Mouse (Mus musculus) urinary bladder, postnatal 10 days (tissue): ENCODE results near the gene Eea1.
"Not testable (repeated sequence)": the region's sequence is repeated elsewhere in the genome, so short reads cannot be mapped to it uniquely, and the experiment has no call there.

ENCODE experiments used
- DNase-seq: peaks from one replicate; pipeline ENCODE4 v3.0.0; 2022; ENCODE audit warnings: low spot score

The Eea1 gene

GRCm38 (mm10) chr10:95940046-95940900, at the start of gene Eea1:
Eea1 (plus strand) TSS chr10:95940650.
- peak; percentile 73 for DNase-seq

GRCm38 (mm10) chr10:95891214-95891960, 49.1 kb upstream of the Eea1 start:
- DNase-seq: no peak

DNA sequence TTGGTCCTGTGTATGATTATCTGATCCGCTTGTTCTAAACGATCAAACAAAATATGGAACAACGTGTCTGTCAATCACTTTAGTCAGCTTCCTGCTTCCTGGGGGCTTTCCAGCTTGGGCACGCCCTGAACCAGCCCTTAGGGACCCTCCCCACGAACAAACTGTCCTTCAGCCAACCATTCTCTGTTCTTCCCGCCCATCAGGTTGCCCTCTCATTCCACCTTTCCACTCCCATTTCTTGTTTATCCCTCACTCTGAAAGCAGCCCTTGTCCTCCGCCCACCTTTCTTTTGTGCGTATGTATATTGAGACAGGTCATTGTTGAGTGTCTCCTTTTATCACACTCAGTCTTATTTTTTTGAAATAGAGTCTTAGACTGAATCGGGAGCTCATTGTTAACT, 48.3 kb upstream of the Eea1 start:
- DNase-seq: no peak

GRCm38 (mm10) chr10:95893291-95893932, 47.0 kb upstream of the Eea1 start:
- no peak for DNase-seq

DNA sequence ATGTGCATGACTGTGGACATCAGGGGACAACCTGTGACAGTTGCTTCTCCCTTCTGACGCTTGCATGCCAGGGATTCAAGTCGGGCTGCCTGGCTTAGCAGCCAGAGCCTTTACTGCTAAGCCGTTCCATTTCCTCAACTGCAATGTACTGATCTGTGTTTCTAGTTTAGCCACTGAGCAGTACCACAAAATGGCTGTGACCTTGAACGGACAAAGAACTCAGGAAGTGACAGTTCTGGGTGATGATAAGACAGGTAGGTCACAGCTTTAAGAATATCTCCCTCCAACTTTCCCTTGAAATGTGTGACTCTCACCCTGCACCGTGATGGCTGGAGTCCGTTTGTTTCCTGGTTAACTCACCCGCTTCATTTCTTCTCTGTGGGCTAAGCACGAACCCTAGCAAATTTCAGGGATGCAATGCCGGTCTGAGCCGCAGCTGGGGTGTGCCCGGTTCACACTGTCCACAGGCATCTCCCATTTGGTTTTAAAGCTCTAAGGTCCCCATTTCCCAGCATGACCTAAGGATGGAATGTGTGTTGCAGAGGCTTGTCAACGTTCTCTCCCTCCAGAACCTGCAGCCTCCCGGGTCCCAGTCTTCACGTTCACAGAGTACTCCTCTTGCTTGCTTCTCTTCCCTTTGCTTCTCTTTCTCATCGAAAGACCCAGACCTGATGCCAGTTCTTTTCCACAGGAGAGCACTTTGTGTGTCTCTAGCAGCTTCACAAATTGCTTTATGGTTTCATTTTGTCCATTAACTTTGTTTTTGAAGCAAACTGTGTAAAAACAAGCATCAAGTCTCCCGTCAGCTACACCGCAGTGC, 46.2 kb upstream of the Eea1 start:
- no peak for DNase-seq

GRCm38 (mm10) chr10:95894856-95895386, 45.5 kb upstream of the Eea1 start:
- DNase-seq: no peak

DNA sequence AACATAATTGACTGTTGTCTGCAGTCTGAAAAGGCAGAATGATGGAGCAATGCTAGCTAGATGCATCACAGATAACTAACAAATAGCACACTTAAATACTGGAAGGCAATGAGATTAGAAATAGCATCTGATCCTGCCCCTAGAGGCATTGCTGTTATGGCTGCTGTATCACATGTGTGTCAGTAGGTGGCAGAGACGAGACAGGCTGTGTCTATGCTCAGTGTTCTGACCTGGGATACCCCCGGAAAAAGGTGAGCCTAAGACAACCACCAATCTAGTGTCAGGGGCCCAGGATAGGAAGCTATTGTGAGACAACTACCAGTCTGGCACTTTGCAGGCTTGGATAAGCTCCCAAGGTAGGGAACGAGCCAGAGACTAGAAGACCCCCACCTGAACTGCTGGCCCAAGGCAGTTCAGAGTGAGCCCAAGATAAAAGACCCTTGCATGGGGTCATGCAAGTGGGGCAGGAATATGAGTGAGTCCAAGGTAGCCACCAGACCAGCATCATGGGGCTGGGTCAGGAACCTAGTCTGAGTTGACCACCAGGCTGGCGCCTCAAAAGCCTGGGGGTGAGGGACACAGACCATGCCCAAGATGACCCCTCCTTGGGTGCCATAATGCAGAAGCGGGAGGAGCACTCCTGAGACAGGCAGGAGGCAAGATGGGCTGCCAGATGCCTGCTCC, 41.8 kb upstream of the Eea1 start:
- DNase-seq: no peak

GRCm38 (mm10) chr10:95904668-95905067, 35.8 kb upstream of the Eea1 start:
- DNase-seq: no peak

DNA sequence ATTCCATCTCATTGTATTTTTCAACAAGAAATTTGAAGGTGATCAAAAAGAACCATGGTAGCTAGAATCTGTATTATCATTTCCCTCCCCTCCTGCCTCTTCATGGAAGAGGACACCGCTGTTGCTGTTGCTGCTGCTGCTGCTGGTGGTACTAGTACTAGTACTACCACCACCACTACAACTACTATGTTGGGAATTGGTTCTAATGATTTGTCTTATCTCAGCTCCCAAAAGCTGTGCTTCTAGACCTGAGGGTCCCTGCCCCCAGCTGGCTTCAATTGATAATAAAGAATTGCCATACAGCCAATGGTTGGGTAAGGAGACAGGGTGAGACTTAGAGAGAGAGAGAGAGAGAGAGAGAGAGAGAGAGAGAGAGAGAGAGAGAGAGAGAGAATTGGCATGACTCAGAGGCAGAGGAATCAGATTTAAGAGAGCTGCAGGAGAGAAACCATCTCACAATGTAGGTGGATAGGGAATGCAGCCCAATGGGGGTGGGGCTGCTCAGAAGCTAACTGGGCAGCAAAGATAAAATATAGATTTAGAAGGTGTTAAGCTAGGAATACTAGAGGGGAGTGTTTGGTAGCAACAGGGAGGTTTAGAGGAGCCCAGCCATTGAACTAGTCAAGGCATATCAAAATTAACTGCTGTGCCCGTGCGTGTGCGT, 31.1 kb upstream of the Eea1 start:
- DNase-seq: no peak

- no peak for DNase-seq
Observed at GRCm38 (mm10) chr10:95911016-95911415, 29.4 kb upstream of the Eea1 start.

DNA sequence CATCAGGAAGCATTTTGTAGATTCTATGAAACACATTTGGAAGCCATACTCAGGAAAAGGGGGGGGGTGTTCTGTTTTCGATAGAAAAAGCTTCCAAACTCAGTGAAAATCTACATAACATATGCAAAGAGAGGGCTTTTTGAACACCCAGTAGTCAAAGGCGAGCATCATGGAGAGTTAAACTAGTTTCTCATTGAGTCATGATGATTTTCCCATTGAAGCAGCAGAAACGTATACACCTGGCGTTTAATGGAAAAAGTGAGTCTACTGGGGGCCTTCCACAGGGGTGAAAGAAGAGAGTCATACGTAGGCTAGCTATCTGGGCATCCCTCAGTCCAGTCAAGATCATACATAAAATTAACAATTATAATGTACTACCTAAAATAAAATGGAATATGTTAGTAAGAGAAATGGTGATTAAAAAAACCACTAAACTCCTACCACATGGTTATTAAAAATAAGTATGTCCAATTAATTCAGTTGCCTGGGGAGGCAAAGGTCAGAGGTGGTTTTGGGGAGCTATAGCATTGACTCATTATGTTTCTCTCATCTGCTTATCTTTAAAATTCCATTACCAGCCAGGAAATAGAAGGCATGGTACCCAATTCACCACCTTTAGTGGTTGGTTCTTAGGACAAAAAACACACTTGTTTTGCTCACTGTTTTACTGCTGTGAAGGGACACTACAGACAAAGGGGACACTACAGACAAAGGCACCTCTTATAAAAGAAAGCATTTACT, 25.8 kb upstream of the Eea1 start:
- no peak for DNase-seq

DNA sequence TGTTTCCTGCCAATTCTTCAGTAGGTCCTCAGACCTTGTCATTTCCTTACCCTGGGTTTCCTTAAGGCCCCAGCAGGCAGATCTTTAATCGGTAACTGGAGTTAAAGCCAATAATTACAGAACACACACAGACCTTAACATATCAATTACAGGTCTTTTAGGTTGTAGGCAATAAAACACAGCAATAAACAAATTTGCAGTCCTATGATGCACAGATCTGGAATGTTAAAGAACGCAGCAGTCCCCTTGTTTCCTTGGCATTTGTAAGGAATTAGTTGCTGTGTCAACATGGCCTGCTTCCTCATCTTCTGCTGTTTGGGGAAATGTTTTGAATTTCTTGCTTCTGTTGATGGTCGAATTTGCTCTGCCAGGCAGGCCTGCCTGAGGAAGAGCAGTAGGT, 21.7 kb upstream of the Eea1 start:
- DNase-seq: no peak

- no peak for DNase-seq
Observed at GRCm38 (mm10) chr10:95923263-95924217, 16.9 kb upstream of the Eea1 start.

GRCm38 (mm10) chr10:95933631-95934030, 6.8 kb upstream of the Eea1 start:
- DNase-seq: not testable (repeated sequence)

GRCm38 (mm10) chr10:95940901-95941767, 684 bp downstream of the Eea1 start:
- DNase-seq: peak; percentile 18

DNA sequence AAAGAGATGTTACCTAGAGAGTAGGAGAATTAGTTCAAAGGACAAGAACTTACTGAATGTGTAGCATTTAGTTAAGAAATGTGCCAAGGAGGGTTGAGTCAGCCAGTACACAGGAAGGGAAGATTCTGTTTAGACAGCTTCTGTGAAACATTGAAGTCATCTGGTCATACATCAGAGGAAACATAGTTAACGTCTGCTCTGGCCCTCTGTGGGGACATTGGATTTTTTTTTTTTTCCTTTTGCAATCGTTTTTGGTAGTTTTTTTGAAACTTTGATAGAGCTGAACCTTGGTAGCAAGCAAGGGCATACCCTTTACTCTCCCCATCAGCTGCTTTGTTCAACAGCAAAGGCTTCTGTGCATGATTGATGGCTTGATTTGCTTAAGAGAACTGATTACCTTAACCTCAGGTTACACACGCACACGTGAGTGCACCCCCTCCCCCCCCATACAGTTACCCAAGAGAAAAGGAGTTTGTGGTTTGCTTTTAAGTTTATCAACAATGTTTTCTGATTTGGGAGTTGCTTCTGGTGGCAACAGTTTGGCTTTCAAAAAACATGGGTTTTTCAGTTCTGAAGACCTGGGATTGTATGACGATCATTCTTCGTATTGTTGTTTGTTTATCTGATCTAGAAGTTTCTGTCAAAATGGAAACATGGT, 1.4 kb downstream of the Eea1 start:
- DNase-seq: no peak

- DNase-seq: no peak
Observed at GRCm38 (mm10) chr10:95945086-95945485, 4.6 kb downstream of the Eea1 start.
